Mouse (Mus musculus): Measurements from ENCODE around the gene Tyw5.
A peak's percentile ranks its signal among the peaks of the same experiment; 100 is the strongest.

The Tyw5 gene

GRCm38 (mm10) chr1:57406187-57407151, at the start of gene Tyw5, which contains the start of gene Maip1:
Gene Tyw5 (minus strand): TSS chr1:57407101.
Gene Maip1 (plus strand): TSS chr1:57406328.
- peak; percentile 86 for DNase-seq (ENCODE audit: low spot score)

- no peak for DNase-seq (ENCODE audit: low spot score)
These were observed 43.3 kb upstream of the Tyw5 start for GRCm38 (mm10) chr1:57450241-57450640.

GRCm38 (mm10) chr1:57445679-57446078, 38.8 kb upstream of the Tyw5 start:
- no peak for DNase-seq (ENCODE audit: low spot score)

GRCm38 (mm10) chr1:57440771-57441170, 33.9 kb upstream of the Tyw5 start:
- no peak for DNase-seq (ENCODE audit: low spot score)

DNA sequence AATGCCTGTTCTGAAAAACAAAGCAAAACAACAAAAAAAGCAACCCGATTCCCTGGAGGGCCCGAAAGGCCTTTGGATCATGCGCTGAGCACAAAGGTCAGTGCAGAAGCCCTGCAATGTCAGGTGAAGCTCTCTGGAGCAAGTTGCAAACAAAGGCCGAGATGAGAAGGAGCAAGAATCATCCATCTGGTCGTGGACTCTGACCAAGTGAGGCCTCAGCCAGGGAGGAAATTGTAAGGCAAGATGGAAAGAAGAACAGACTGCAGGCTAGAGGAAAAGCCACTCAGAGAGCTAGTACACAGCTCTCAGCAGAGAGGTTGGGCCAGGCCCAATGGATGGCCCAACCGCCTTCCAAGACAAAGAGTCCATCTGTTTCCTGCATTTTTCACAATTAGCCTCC, 32.1 kb upstream of the Tyw5 start:
- DNase-seq (ENCODE audit: low spot score), result no peak

- no peak for DNase-seq (ENCODE audit: low spot score)
These were observed 30.1 kb upstream of the Tyw5 start for GRCm38 (mm10) chr1:57436954-57437353.

- peak; percentile 79 for DNase-seq (ENCODE audit: low spot score)
These were observed 29.5 kb upstream of the Tyw5 start for GRCm38 (mm10) chr1:57436408-57436807.

DNA sequence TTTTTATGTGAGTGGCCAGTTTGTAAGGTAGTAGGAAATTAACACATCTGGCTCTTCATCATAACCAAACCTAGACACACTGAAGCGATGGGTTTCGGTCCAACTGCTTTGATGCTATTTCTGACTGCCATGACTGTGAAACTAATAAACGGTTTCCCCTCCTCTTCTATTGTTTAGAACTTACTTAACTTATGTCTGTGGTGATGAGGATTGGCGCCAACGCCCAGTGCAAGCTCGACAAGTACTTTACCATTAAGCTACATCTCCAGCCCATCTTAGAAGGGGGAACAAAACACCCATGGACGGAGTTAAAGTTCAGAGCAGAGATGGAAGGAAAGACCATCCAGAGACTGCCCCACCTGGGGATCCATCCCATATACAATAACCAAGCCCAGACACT, 26.2 kb upstream of the Tyw5 start:
- no peak for DNase-seq (ENCODE audit: low spot score)

GRCm38 (mm10) chr1:57429786-57430483, 23.0 kb upstream of the Tyw5 start:
- no peak for DNase-seq (ENCODE audit: low spot score)

GRCm38 (mm10) chr1:57428368-57429308, 21.7 kb upstream of the Tyw5 start:
- peak; percentile 94 for DNase-seq (ENCODE audit: low spot score)

DNA sequence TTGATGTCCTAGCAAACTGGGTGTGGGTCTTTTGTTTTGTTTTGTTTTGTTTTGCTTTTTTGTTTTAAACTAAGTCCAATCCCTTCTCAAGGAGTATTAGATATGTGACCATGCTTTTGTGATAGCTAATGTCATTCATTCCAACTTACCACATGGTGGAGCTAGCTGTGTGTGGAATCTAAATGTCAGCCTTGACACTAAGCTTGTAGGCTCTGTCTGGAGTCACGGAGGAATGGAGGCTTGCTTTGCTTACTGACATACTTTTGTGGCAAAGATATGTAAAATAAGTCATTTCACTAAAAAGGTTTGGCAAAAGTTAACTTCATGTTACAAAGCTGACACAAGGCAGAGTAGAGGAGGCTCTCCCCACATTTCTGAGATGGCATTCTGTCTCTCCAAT, 16.8 kb upstream of the Tyw5 start:
- peak; percentile 33 for DNase-seq (ENCODE audit: low spot score)

DNA sequence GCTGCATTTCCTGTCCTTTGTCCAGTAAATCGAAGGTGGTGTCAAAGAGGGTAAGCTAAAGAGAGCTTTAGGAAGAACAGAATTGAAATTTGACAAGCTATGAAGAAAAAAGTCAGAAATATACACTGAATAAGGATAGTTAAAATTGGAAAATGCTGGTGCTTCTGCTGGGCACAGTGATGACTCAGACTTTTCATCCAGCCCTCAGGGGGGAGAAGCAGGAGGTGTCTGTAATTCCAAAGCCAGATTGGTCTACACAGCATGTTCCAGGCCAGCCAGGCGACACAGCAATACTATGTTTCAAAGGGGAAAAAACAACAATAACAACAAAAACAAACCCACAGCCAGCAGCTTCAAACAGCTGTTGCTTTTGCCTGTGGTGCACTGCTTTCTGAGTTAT, 6.5 kb upstream of the Tyw5 start:
- DNase-seq (ENCODE audit: low spot score), result no peak

- no peak for DNase-seq (ENCODE audit: low spot score)
These were observed 2.1 kb upstream of the Tyw5 start for GRCm38 (mm10) chr1:57408994-57409393.

DNA sequence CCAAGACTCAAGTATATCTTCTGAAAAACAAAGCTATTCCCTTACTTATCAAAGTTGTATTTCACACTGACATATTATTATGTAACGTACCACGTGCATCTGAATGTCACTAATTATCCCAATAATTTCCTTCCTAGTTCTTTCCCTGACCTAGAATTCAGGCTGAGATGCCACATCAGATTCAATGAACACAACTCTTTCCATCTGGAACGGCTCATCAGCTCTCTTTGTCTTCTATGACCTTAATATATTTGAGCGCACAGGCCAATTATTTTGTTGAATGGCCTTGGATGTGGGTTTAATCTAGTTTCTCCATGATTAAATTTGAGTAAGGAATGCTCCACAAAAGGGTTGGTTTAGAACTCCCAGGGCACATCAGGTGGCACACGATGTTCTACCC, 4.8 kb downstream of the Tyw5 start:
- no peak for DNase-seq (ENCODE audit: low spot score)

GRCm38 (mm10) chr1:57400877-57401276, 6.0 kb downstream of the Tyw5 start:
- no peak for DNase-seq (ENCODE audit: low spot score)

DNA sequence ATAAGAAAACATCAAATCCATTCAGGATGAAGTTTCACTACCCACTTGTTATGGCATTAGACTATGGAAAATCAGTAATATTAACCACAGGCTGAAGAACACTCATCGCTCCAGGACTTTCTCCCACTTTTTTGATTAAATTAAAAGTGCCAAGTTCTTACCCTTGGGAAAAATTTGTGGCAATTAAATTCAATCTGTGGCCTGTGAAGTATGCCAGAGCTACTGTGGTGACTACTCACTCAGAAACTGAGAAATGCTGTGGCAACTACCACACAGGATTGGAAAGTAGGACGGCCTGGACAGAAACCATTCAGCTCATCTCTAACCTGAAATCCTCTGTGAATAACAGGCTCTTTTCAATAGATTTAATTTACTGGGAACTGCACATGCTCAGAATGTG, 6.6 kb downstream of the Tyw5 start:
- DNase-seq (ENCODE audit: low spot score), result no peak

DNA sequence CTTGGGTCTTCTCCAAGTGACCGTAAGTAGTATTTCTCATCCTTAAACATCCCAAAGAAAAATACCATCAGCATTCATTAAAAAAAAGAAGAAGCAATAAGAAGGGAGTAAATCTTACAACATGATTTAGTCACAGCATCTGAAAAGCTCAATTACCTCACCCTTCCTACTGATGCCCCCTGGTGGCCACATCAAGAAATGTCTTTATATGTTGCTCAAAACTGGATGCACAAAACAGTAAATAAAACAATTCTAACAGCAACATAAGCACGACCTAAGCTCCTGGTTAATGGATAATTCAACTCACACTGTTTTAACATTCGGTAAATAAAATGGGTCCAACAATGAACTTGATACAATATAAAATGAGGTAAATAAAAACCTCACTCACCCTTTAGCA, 12.8 kb downstream of the Tyw5 start:
- peak; percentile 71 for DNase-seq (ENCODE audit: low spot score)

DNA sequence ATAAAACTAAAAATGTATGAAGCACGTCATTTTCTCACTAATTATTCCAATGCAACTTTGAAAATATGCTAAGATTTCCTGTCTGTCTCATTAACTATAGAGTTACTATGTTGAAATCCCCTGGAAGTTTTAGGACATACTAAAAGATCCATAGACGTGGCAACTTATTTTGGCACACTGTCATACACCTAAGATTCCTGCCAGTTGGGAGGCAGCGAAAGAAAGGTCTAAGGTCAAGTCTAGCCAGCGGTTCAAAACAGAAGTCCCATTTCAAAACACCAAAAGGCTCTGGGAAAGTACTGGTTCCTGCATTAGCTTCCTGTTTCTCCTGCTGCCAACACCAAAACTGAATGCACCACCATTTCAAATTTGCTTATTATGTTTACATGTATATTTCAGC, 14.5 kb downstream of the Tyw5 start:
- DNase-seq (ENCODE audit: low spot score), result no peak

DNA sequence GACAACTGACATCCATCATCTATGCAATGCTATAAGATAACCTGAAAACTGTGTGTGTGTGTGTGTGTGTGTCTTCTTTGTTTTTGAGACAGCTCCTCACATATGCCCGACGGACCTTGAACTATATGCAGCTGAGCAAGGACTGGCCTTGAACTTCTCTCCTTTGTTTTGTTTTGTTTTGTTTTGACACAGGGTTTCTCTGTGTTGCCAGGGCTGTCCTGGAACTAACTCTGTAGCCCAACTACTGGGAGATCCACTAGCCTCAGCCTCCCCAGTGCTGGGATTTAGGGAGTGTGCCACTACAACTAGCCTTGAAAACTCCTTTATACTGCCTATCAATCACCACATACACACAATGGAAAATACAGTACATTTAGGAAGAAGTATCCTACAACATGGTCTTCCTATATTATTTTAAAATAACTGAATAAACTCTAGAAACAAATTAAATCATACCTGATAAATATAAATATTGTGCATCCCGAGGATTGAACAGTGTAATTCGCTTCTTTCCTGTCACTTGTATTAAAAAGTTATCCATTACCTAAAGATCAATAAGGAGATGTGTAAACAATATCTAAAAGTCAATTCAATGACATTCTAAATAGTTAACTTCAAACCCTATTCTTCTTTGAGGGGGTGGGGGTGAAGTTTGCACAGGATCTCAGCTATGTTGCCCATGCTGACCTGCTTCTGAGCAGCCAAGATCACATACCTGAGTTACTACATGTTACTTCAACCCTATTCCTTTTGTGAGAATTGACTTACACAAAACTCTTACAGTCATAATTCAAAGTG, 15.7 kb downstream of the Tyw5 start:
- DNase-seq (ENCODE audit: low spot score), result no peak

- no peak for DNase-seq (ENCODE audit: low spot score)
These were observed 18.3 kb downstream of the Tyw5 start for GRCm38 (mm10) chr1:57388402-57389155.
